Mouse (Mus musculus): Measurements from ENCODE around the gene Lsamp.

GRCm38 (mm10) chr16:41623871-41624270, 1639.7 kb downstream of the Lsamp start:
- TF ChIP-seq CTCF (IDR thresholded peaks at IDR 0.05; ENCODE audit: low read depth, low read length) (no peak), POLR2A (IDR thresholded peaks at IDR 0.05; ENCODE audit: extremely low read depth, insufficient read depth, low read length) (no peak)
